Mouse (Mus musculus) gastrocnemius, adult 8-10 months (tissue): Measurements from ENCODE around the gene Sucla2. TPM values are rescaled to one million over a fixed set of nuclear protein-coding genes. Genes with fewer than 3 reads are reported as not detected.
"Not testable (repeated sequence)": the region's sequence is repeated elsewhere in the genome, so short reads cannot be mapped to it uniquely, and the experiment has no call there.

Experiments used
- DNase-seq, 2 experiments: peaks; one replicate each; pipeline ENCODE4 v3.0.0; 2022; ENCODE audit warnings: low spot score in 2 of 2
- total RNA-seq, 4 experiments: library from RNA; stranded (reverse); gene quantifications; 2 replicates each; pipeline ENCODE4 v1.2.4; 2022

Gene Sucla2
- total RNA-seq, 4 experiments from 2014 or later = 374 to 423 (median 388) TPM

GRCm38 (mm10) chr14:73608668-73609481 is 83.8 kb downstream of the Sucla2 start:
- no peak for DNase-seq

GRCm38 (mm10) chr14:73614961-73615360 is 89.8 kb downstream of the Sucla2 start:
- DNase-seq = not testable (repeated sequence)

GRCm38 (mm10) chr14:73620880-73621279 is 95.8 kb downstream of the Sucla2 start:
- no peak for DNase-seq

- DNase-seq = no peak
Observed at GRCm38 (mm10) chr14:73622988-73623387, 97.9 kb downstream of the Sucla2 start.

GRCm38 (mm10) chr14:73625469-73625868 is 100.3 kb downstream of the Sucla2 start:
- no peak for DNase-seq

- peak; percentile 14 to 42 for DNase-seq
Observed at GRCm38 (mm10) chr14:73631511-73631910, 106.4 kb downstream of the Sucla2 start.

GRCm38 (mm10) chr14:73632648-73633263 is 107.6 kb downstream of the Sucla2 start:
- no peak for DNase-seq

- DNase-seq = no peak
Observed at GRCm38 (mm10) chr14:73634356-73634755, 109.2 kb downstream of the Sucla2 start.

GRCm38 (mm10) chr14:73637460-73637859 is 112.3 kb downstream of the Sucla2 start:
- DNase-seq = no peak

Other genes starting within 250 kb of the Sucla2 start
- gene Rb1, start 199.5 kb upstream of the Sucla2 start, total RNA-seq = 10 to 100 TPM; 14.5 to 25.1 (median 17.4) TPM
- 100 to 1,000 TPM; 232 to 300 (median 269) TPM for gene Itm2b, start 140.0 kb upstream of the Sucla2 start, total RNA-seq
- gene Med4, start 15.3 kb upstream of the Sucla2 start, total RNA-seq = 10 to 100 TPM; 10.1 to 14.5 (median 12.7) TPM
- 1 to 10 TPM; 6.6 to 8.7 (median 8.1) TPM for gene Nudt15, start 22.9 kb downstream of the Sucla2 start, total RNA-seq
- gene Gm21750, start 135.9 kb downstream of the Sucla2 start, total RNA-seq = not detected